In the genomic region with DNA sequence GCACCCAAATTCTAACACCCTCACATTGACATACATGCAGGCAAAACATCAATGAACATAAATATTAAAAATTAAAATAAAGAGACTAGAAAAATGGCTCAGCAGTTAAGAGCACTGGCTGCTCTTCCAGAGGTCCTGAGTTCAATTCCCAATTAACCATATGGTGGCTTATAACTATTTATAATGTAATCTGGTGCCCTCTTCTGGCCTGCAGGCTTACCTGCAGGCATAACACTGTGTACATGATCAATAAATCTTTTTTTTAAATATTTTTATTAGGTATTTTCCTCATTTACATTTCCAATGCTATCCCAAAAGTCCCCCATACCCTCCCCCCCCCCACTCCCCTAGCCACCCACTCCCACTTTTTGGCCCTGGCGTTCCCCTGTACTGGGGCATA, we compare ENCODE assay signal across 30 mouse cellular contexts. TPM values are rescaled to one million over a fixed set of nuclear protein-coding genes. Genes with fewer than 3 reads are reported as not detected.
A peak's percentile ranks its signal among the peaks of the same experiment; 100 is the strongest.
DNase-seq lines count a peak whose midpoint lies in the region; ATAC-seq and TF ChIP-seq lines count a peak whose summit lies in the region.
"Not testable (repeated sequence)": the region's sequence is repeated elsewhere in the genome, so short reads cannot be mapped to it uniquely, and the experiment has no call there.
"Had no signal": no experiment of that assay in that cellular context is flagged by ENCODE, and none has a peak within 500 bp of the region (broad histone marks: within the 10 kb centered on the region; RNA-seq: fewer than 3 reads in every experiment).

No protein-coding gene starts in this region.

- peak; percentile 8 for DNase-seq in CD4-positive, CD25-positive, alpha-beta regulatory T cell, adult 2 months (ENCODE audit: low read depth, low spot score)
- not testable (repeated sequence) for DNase-seq in MEL (ENCODE audit: low read depth, low spot score); heart, adult 2 months; kidney, postnatal 0 days (ENCODE audit: low spot score); liver, adult 2 months (ENCODE audit: extremely low read depth, low read depth, low spot score); lung, postnatal 0 days (ENCODE audit: low spot score)

- peak; percentile 10 to 33 (median 11); a peak in 2 of 6 replicates for TF ChIP-seq CTCF in MEL (IDR thresholded peaks at IDR 0.05 in 2 of 3, conservative IDR thresholded peaks at IDR 0.05 in 1 of 3; ENCODE audit: control insufficient read depth in 1 of 3, insufficient read depth in 1 of 3, low read depth in 2 of 3, low read length in 3 of 3, poor library complexity in 1 of 3, severe bottlenecking in 1 of 3)
- TF ChIP-seq CTCF in heart, adult 2 months (IDR thresholded peaks at IDR 0.05): peak; percentile 56
- TF ChIP-seq CTCF in kidney, postnatal 0 days (IDR thresholded peaks at IDR 0.05; ENCODE audit: low read depth): peak; percentile 54
- TF ChIP-seq CTCF in liver, adult 2 months (IDR thresholded peaks at IDR 0.05; ENCODE audit: low read depth, low read length): peak; percentile 28; the same call in 1 of the 2 replicates
- TF ChIP-seq CTCF in lung, postnatal 0 days (IDR thresholded peaks at IDR 0.05): peak; percentile 14; the same call in 1 of the 2 replicates

- peak; percentile 20 for TF ChIP-seq RAD21 in MEL (IDR thresholded peaks at IDR 0.05; ENCODE audit: low read depth, low read length)

- TF ChIP-seq EP300 in MEL (IDR thresholded peaks at IDR 0.05; ENCODE audit: low read depth in 1 of 2, low read length in 2 of 2); heart, adult 2 months (IDR thresholded peaks at IDR 0.05; ENCODE audit: insufficient read depth, low read depth, low read length); lung, postnatal 0 days (IDR thresholded peaks at IDR 0.05): not testable (repeated sequence)

- not testable (repeated sequence) for TF ChIP-seq POLR2A in MEL (IDR thresholded peaks at IDR 0.05; ENCODE audit: control insufficient read depth in 1 of 2, insufficient read depth in 1 of 2, low read depth in 1 of 2, low read length in 2 of 2, poor library complexity in 1 of 2); heart, adult 2 months (IDR thresholded peaks at IDR 0.05; ENCODE audit: insufficient read depth, low read depth, low read length); liver, adult 2 months (IDR thresholded peaks at IDR 0.05; ENCODE audit: extremely low read depth, insufficient read depth, low read length)

- H3K4me1 ChIP-seq in MEL (ENCODE audit: control insufficient read depth in 1 of 2, insufficient read depth in 2 of 2, low read length in 2 of 2); heart, adult 2 months (ENCODE audit: control insufficient read depth, insufficient read depth, low read length); kidney, postnatal 0 days (replicated peaks; ENCODE audit: insufficient read depth, low read length); liver, adult 2 months (ENCODE audit: control insufficient read depth, insufficient read depth, low read length); lung, postnatal 0 days (ENCODE audit: insufficient read depth, low read depth, low read length): not testable (repeated sequence)

- H3K9ac ChIP-seq in MEL (ENCODE audit: control insufficient read depth, low read depth, low read length, poor library complexity, severe bottlenecking); heart, adult 2 months (ENCODE audit: low read depth, low read length); kidney, postnatal 0 days (ENCODE audit: low read depth, low read length); liver, adult 2 months (ENCODE audit: low read depth, low read length); lung, postnatal 0 days (replicated peaks; ENCODE audit: low read depth): not testable (repeated sequence)

- not testable (repeated sequence) for H3K9me3 ChIP-seq in MEL (replicated peaks; ENCODE audit: insufficient read depth, low read length); kidney, postnatal 0 days (replicated peaks; ENCODE audit: low read length); lung, postnatal 0 days (ENCODE audit: low read length)

- WGBS in heart, adult 2 months: 62% methylated on average over 1 of the region's 1 CpGs
- WGBS in kidney, postnatal 0 days: 88% methylated on average over 1 of the region's 1 CpGs
- WGBS in liver, adult 2 months: 67% methylated on average over 1 of the region's 1 CpGs
- 78% methylated on average over 1 of the region's 1 CpGs for WGBS in lung, postnatal 0 days

- intact Hi-C loops in heart, adult 2 months (cut with DNase I): loop anchor here (10.0 kb wide), 2 partner anchors 209 to 239 kb away; no protein-coding TSS in a partner anchor

- not testable (repeated sequence) for ATAC-seq in kidney, postnatal 0 days (replicated peaks; ENCODE audit: low FRiP score, low read depth); lung, postnatal 0 days

- H3K79me2 ChIP-seq in MEL (ENCODE audit: control insufficient read depth, insufficient read depth, low read length, poor library complexity); heart, adult 2 months (replicated peaks; ENCODE audit: control insufficient read depth, insufficient read depth, low read length); liver, adult 2 months (ENCODE audit: control insufficient read depth, insufficient read depth, low read length): not testable (repeated sequence)

- H3K36me3 ChIP-seq in MEL (ENCODE audit: control insufficient read depth in 1 of 2, insufficient read depth in 2 of 2, low read length in 2 of 2); heart, adult 2 months (ENCODE audit: control insufficient read depth, insufficient read depth, low read length); kidney, postnatal 0 days (ENCODE audit: insufficient read depth, low read length); liver, adult 2 months (ENCODE audit: control insufficient read depth, insufficient read depth, low read length); lung, postnatal 0 days (ENCODE audit: insufficient read depth, low read length): not testable (repeated sequence)

- not testable (repeated sequence) for H3K27me3 ChIP-seq in MEL (ENCODE audit: control insufficient read depth in 1 of 2, insufficient read depth in 2 of 2, low read length in 2 of 2); heart, adult 2 months (ENCODE audit: control insufficient read depth, insufficient read depth, low read length); kidney, postnatal 0 days (ENCODE audit: insufficient read depth, low read length); liver, adult 2 months (ENCODE audit: control insufficient read depth, insufficient read depth, low read length); lung, postnatal 0 days (replicated peaks; ENCODE audit: insufficient read depth, low read length)

- not testable (repeated sequence) for H3K4me2 ChIP-seq in kidney, postnatal 0 days (ENCODE audit: low read length); lung, postnatal 0 days (replicated peaks; ENCODE audit: low read depth, low read length)

- not testable (repeated sequence) for H3K27ac ChIP-seq in MEL (ENCODE audit: control insufficient read depth, low read depth, low read length); heart, adult 2 months; kidney, postnatal 0 days; liver, adult 2 months (replicated peaks; ENCODE audit: insufficient read depth, low read depth, low read length); lung, postnatal 0 days (ENCODE audit: low read length)

- not testable (repeated sequence) for H3K4me3 ChIP-seq in MEL (ENCODE audit: control insufficient read depth in 1 of 2, insufficient read depth in 1 of 2, low read depth in 2 of 2, low read length in 2 of 2); heart, adult 2 months; kidney, postnatal 0 days (replicated peaks; ENCODE audit: low read depth, low read length); liver, adult 2 months (ENCODE audit: insufficient read depth, low read depth, low read length); lung, postnatal 0 days (ENCODE audit: low read depth, low read length)

RNA-seq across cellular contexts. Expression of gene Svs5, which starts 11.2 kb away (rescaled TPM):
- not detected in 2 replicates for total RNA-seq in MEL (2012; rRNA removed)
- not detected for polyA plus RNA-seq in MEL (2012; ENCODE audit: insufficient read depth in 1 of 2, insufficient read length in 2 of 2, low read depth in 1 of 2, low replicate concordance in 2 of 2, missing spikeins in 1 of 2)
- total RNA-seq in heart, adult 2 months (2021): not detected
- not detected in 2 replicates for polyA plus RNA-seq in heart, adult 2 months (2012; rRNA removed)
- not detected in 2 replicates for polyA plus RNA-seq in kidney, postnatal 0 days (2015; fragmentation: Nextera tagmentation; extraction: Ambion mirVana)
- not detected in 2 replicates for total RNA-seq in liver, adult 2 months (2014; rRNA removed)
- polyA plus RNA-seq in liver, adult 2 months (2012; rRNA removed): not detected in 2 replicates
- polyA plus RNA-seq in lung, postnatal 0 days (2015; fragmentation: Nextera tagmentation; extraction: Ambion mirVana): not detected in 2 replicates
- total RNA-seq: G1E; gastrocnemius, postnatal 10 days; gastrocnemius, postnatal 36 days; granulocyte monocyte progenitor cell, adult 5-6 weeks; heart, adult 8-10 months; heart, postnatal 10 days; heart, postnatal 36 days had no signal
- polyA plus RNA-seq: activated CD4-positive, CD25-positive, alpha-beta regulatory T cell, adult 4 months; brain, embryonic 14.5 days; CD4-positive, CD25-positive, alpha-beta regulatory T cell, adult 4 months; cortical plate, adult 2 months; embryonic facial prominence, embryonic 10.5 days; embryonic facial prominence, embryonic 13.5 days; erythroblast, embryonic 14.5 days; forebrain, embryonic 12.5 days; forebrain, embryonic 15.5 days; G1E; heart, embryonic 11.5 days; heart, embryonic 14.5 days; hindbrain, embryonic 10.5 days; hindbrain, embryonic 13.5 days; hindbrain, embryonic 16.5 days; intestine, embryonic 15.5 days had no signal

RNA-seq across cellular contexts. Expression of gene Svs6, which starts 27.2 kb away (rescaled TPM):
- total RNA-seq in MEL (2012; rRNA removed): not detected in 2 replicates
- polyA plus RNA-seq in MEL (2012; ENCODE audit: insufficient read depth in 1 of 2, insufficient read length in 2 of 2, low read depth in 1 of 2, low replicate concordance in 2 of 2, missing spikeins in 1 of 2): not detected
- not detected for total RNA-seq in heart, adult 2 months (2021)
- polyA plus RNA-seq in heart, adult 2 months (2012; rRNA removed): not detected in 2 replicates
- not detected in 2 replicates for polyA plus RNA-seq in kidney, postnatal 0 days (2015; fragmentation: Nextera tagmentation; extraction: Ambion mirVana)
- not detected in 2 replicates for total RNA-seq in liver, adult 2 months (2014; rRNA removed)
- not detected in 2 replicates for polyA plus RNA-seq in liver, adult 2 months (2012; rRNA removed)
- not detected in 2 replicates for polyA plus RNA-seq in lung, postnatal 0 days (2015; fragmentation: Nextera tagmentation; extraction: Ambion mirVana)
- total RNA-seq: adrenal gland, adult 8-10 months; adrenal gland, postnatal 25 days; G1E; gastrocnemius, postnatal 10 days; gastrocnemius, postnatal 36 days; granulocyte monocyte progenitor cell, adult 5-6 weeks; heart, adult 8-10 months; heart, postnatal 10 days; heart, postnatal 36 days had no signal
- polyA plus RNA-seq: activated CD4-positive, CD25-positive, alpha-beta regulatory T cell, adult 4 months; brain, embryonic 14.5 days; CD4-positive, CD25-positive, alpha-beta regulatory T cell, adult 4 months; cortical plate, adult 2 months; embryonic facial prominence, embryonic 10.5 days; embryonic facial prominence, embryonic 13.5 days; erythroblast, embryonic 14.5 days; forebrain, embryonic 12.5 days; forebrain, embryonic 15.5 days; G1E; heart, embryonic 11.5 days; heart, embryonic 14.5 days; hindbrain, embryonic 10.5 days; hindbrain, embryonic 13.5 days; hindbrain, embryonic 16.5 days; intestine, embryonic 15.5 days had no signal

RNA-seq across cellular contexts. Expression of gene Slpi, which starts 45.2 kb away (rescaled TPM):
- total RNA-seq in MEL (2012; rRNA removed): not detected in 2 replicates
- polyA plus RNA-seq in MEL (2012; ENCODE audit: insufficient read depth in 1 of 2, insufficient read length in 2 of 2, low read depth in 1 of 2, low replicate concordance in 2 of 2, missing spikeins in 1 of 2): not detected
- total RNA-seq in heart, adult 2 months (2021): 10 to 100 TPM; 10.9 to 26.4 TPM
- polyA plus RNA-seq in heart, adult 2 months (2012; rRNA removed): 3.1 and 8.3 TPM in 2 replicates
- 4.8 and 9.6 TPM in 2 replicates for polyA plus RNA-seq in kidney, postnatal 0 days (2015; fragmentation: Nextera tagmentation; extraction: Ambion mirVana)
- 0.94 and 1.4 TPM in 2 replicates for total RNA-seq in liver, adult 2 months (2014; rRNA removed)
- polyA plus RNA-seq in liver, adult 2 months (2012; rRNA removed): 4.5 and 5.7 TPM in 2 replicates
- polyA plus RNA-seq in lung, postnatal 0 days (2015; fragmentation: Nextera tagmentation; extraction: Ambion mirVana): 79.5 and 106 TPM in 2 replicates
- total RNA-seq: G1E had no signal
- polyA plus RNA-seq: erythroblast, embryonic 14.5 days; forebrain, embryonic 15.5 days; G1E; hindbrain, embryonic 10.5 days had no signal

RNA-seq across cellular contexts. Expression of gene Svs3a, which starts 54.7 kb away (rescaled TPM):
- not detected in 2 replicates for total RNA-seq in MEL (2012; rRNA removed)
- not detected for polyA plus RNA-seq in MEL (2012; ENCODE audit: insufficient read depth in 1 of 2, insufficient read length in 2 of 2, low read depth in 1 of 2, low replicate concordance in 2 of 2, missing spikeins in 1 of 2)
- total RNA-seq in heart, adult 2 months (2021): not detected
- polyA plus RNA-seq in heart, adult 2 months (2012; rRNA removed): not detected in 2 replicates
- polyA plus RNA-seq in kidney, postnatal 0 days (2015; fragmentation: Nextera tagmentation; extraction: Ambion mirVana): not detected in 2 replicates
- total RNA-seq in liver, adult 2 months (2014; rRNA removed): not detected in 2 replicates
- not detected in 2 replicates for polyA plus RNA-seq in liver, adult 2 months (2012; rRNA removed)
- polyA plus RNA-seq in lung, postnatal 0 days (2015; fragmentation: Nextera tagmentation; extraction: Ambion mirVana): not detected in 2 replicates
- total RNA-seq: adrenal gland, adult 8-10 months; adrenal gland, postnatal 25 days; gastrocnemius, postnatal 10 days; gastrocnemius, postnatal 36 days; granulocyte monocyte progenitor cell, adult 5-6 weeks; heart, adult 8-10 months; heart, postnatal 10 days; heart, postnatal 36 days had no signal
- polyA plus RNA-seq: activated CD4-positive, CD25-positive, alpha-beta regulatory T cell, adult 4 months; brain, embryonic 14.5 days; CD4-positive, CD25-positive, alpha-beta regulatory T cell, adult 4 months; cortical plate, adult 2 months; embryonic facial prominence, embryonic 10.5 days; embryonic facial prominence, embryonic 13.5 days; erythroblast, embryonic 14.5 days; forebrain, embryonic 12.5 days; forebrain, embryonic 15.5 days; G1E; heart, embryonic 11.5 days; heart, embryonic 14.5 days; hindbrain, embryonic 10.5 days; hindbrain, embryonic 13.5 days; hindbrain, embryonic 16.5 days; intestine, embryonic 15.5 days had no signal

RNA-seq across cellular contexts. Expression of gene Rbpjl, which starts 59.2 kb away (rescaled TPM):
- total RNA-seq in MEL (2012; rRNA removed): not detected in 2 replicates
- under 1 TPM in 1 of 2 experiments, not detected in 1; 0.07 TPM for polyA plus RNA-seq in MEL (2012; ENCODE audit: insufficient read depth in 1 of 2, insufficient read length in 2 of 2, low read depth in 1 of 2, low replicate concordance in 2 of 2, missing spikeins in 1 of 2)
- total RNA-seq in heart, adult 2 months (2021): not detected
- 0.03 and 0.18 TPM in 2 replicates for polyA plus RNA-seq in heart, adult 2 months (2012; rRNA removed)
- polyA plus RNA-seq in kidney, postnatal 0 days (2015; fragmentation: Nextera tagmentation; extraction: Ambion mirVana): not detected in 2 replicates
- 0.18 and 0.20 TPM in 2 replicates for total RNA-seq in liver, adult 2 months (2014; rRNA removed)
- not detected in 2 replicates for polyA plus RNA-seq in liver, adult 2 months (2012; rRNA removed)
- polyA plus RNA-seq in lung, postnatal 0 days (2015; fragmentation: Nextera tagmentation; extraction: Ambion mirVana): 29.7 and 42.6 TPM in 2 replicates
- total RNA-seq: adrenal gland, adult 8-10 months; adrenal gland, postnatal 25 days; gastrocnemius, postnatal 36 days; granulocyte monocyte progenitor cell, adult 5-6 weeks; heart, adult 8-10 months; heart, postnatal 10 days; heart, postnatal 36 days had no signal
- polyA plus RNA-seq: activated CD4-positive, CD25-positive, alpha-beta regulatory T cell, adult 4 months; CD4-positive, CD25-positive, alpha-beta regulatory T cell, adult 4 months; embryonic facial prominence, embryonic 10.5 days; erythroblast, embryonic 14.5 days; G1E; hindbrain, embryonic 10.5 days had no signal
